Mouse (Mus musculus) hindbrain, embryonic 12.5 days (tissue): Measurements from ENCODE around the gene Fezf2. TPM values are rescaled to one million over a fixed set of nuclear protein-coding genes. Genes with fewer than 3 reads are reported as not detected.

Source experiments
- ATAC-seq: fragments of 200-750 bp; cut with Nextera tagmentation; 2 replicates; pipeline ENCODE4 v1.8.0; 2017; ENCODE audit warnings: moderate TSS enrichment; ENCODE audit not compliant: low FRiP score
- H3K27ac ChIP-seq: fragments of 300-500 bp; sonication (generic); 2 replicates; pipeline ENCODE4 v1.5.1; 2016; ENCODE audit warnings: mild to moderate bottlenecking
- H3K27me3 ChIP-seq: fragments of 300-500 bp; sonication (generic); 2 replicates; pipeline ENCODE4 v1.6.1; 2016; ENCODE audit warnings: mild to moderate bottlenecking
- H3K36me3 ChIP-seq: fragments of 300-500 bp; sonication (generic); 2 replicates; pipeline ENCODE4 v1.6.1; 2016; ENCODE audit warnings: mild to moderate bottlenecking
- H3K4me1 ChIP-seq: fragments of 300-500 bp; sonication (generic); 2 replicates; pipeline ENCODE4 v1.6.1; 2016
- H3K4me2 ChIP-seq: fragments of 300-500 bp; sonication (generic); replicated peaks from 2 replicates; pipeline ENCODE4 v1.6.1; 2016; ENCODE audit warnings: mild to moderate bottlenecking
- H3K4me3 ChIP-seq: fragments of 300-500 bp; sonication (generic); 2 replicates; pipeline ENCODE4 v1.5.1; 2016; ENCODE audit warnings: mild to moderate bottlenecking
- H3K9ac ChIP-seq: fragments of 300-500 bp; sonication (generic); 2 replicates; pipeline ENCODE4 v1.6.1; 2016; ENCODE audit warnings: mild to moderate bottlenecking, moderate library complexity
- H3K9me3 ChIP-seq: fragments of 300-500 bp; sonication (generic); replicated peaks from 2 replicates; pipeline ENCODE4 v1.6.1; 2016; ENCODE audit warnings: mild to moderate bottlenecking
- WGBS: fragments of 180-500 bp; shearing (Covaris S2); methylation state at CpG from one replicate; pipeline ENCODE4 v1.1.7; 2016; 5-methylcytosine and 5-hydroxymethylcytosine counted together
- polyA plus RNA-seq: library from polyadenylated mRNA; unstranded; fragments of >200 nt; fragmentation: Nextera tagmentation; extraction: Ambion mirVana; gene quantifications from 2 replicates; pipeline ENCODE4 v1.2.1, GENCODE M21; 2016

The Fezf2 gene
- polyA plus RNA-seq, 1 experiment from 2014 or later = 0.63 TPM

GRCm38 (mm10) chr14:12349334-12350090 lies 1.5 kb upstream of the Fezf2 start:
- Histone ChIP-seq H3K27me3 (peaks cover 95% of the 10 kb centered on the region), H3K9ac (no peak overlapping the region), H3K4me1 (peaks cover 18% of the 10 kb centered on the region), H3K27ac (no peak overlapping the region), H3K4me2 (no peak overlapping the region), H3K36me3 (no peaks in the 10 kb centered on the region), H3K4me3 (no peak overlapping the region), H3K9me3 (no peaks in the 10 kb centered on the region)
- WGBS = 5% methylated on average over 15 of the region's 15 CpGs
- peak; percentile 42; the same call in 1 of the 2 replicates for ATAC-seq

- H3K4me1 ChIP-seq = peaks cover 21% of the 10 kb centered on the region
- H3K27ac ChIP-seq = no peak overlapping the region
- H3K36me3 ChIP-seq = no peaks in the 10 kb centered on the region
- H3K4me2 ChIP-seq = no peak overlapping the region
- H3K9ac ChIP-seq = no peak overlapping the region
- H3K4me3 ChIP-seq = 0 out of 2 replicates have a peak overlapping the region, but pooled peaks have one; percentile 1
- H3K27me3 ChIP-seq = peaks cover 96% of the 10 kb centered on the region
- 2% methylated on average over 26 of the region's 26 CpGs for WGBS
- ATAC-seq = no peak
- H3K9me3 ChIP-seq = no peaks in the 10 kb centered on the region
Observed at GRCm38 (mm10) chr14:12346865-12347600, 956 bp downstream of the Fezf2 start.

- ATAC-seq = no peak
- Histone ChIP-seq H3K4me3 (peak overlapping the region; percentile 1; the same call in 1 of the 2 replicates), H3K36me3 (no peaks in the 10 kb centered on the region), H3K9me3 (no peaks in the 10 kb centered on the region), H3K4me2 (0 out of 2 replicates have a peak overlapping the region, but pooled peaks have one; percentile 9), H3K27me3 (peaks cover 96% of the 10 kb centered on the region), H3K27ac (no peak overlapping the region), H3K9ac (no peak overlapping the region), H3K4me1 (peaks cover 23% of the 10 kb centered on the region)
- WGBS = under 1% methylated on average over 50 of the region's 50 CpGs
Observed at GRCm38 (mm10) chr14:12346011-12346864, 1.8 kb downstream of the Fezf2 start.

- Histone ChIP-seq H3K4me1 (peaks cover 26% of the 10 kb centered on the region), H3K9ac (no peak overlapping the region), H3K27ac (no peak overlapping the region), H3K9me3 (no peaks in the 10 kb centered on the region), H3K36me3 (no peaks in the 10 kb centered on the region), H3K4me2 (0 out of 2 replicates have a peak overlapping the region, but pooled peaks have one; percentile 25), H3K4me3 (peak overlapping the region; percentile 18; the same call in 1 of the 2 replicates), H3K27me3 (peaks cover 96% of the 10 kb centered on the region)
- WGBS = under 1% methylated on average over 40 of the region's 40 CpGs
- ATAC-seq = no peak
Observed at GRCm38 (mm10) chr14:12345241-12345921, 2.6 kb downstream of the Fezf2 start.

- Histone ChIP-seq H3K4me3 (peak overlapping the region; percentile 18; the same call in 1 of the 2 replicates), H3K9me3 (no peaks in the 10 kb centered on the region), H3K27me3 (peaks cover 99% of the 10 kb centered on the region), H3K4me1 (peaks cover 26% of the 10 kb centered on the region), H3K27ac (no peak overlapping the region), H3K9ac (no peak overlapping the region), H3K4me2 (peak overlapping the region; percentile 25), H3K36me3 (no peaks in the 10 kb centered on the region)
- 1% methylated on average over 39 of the region's 39 CpGs for WGBS
- ATAC-seq = no peak
Observed at GRCm38 (mm10) chr14:12344746-12345240, 3.2 kb downstream of the Fezf2 start.

GRCm38 (mm10) chr14:12344061-12344745 lies 3.8 kb downstream of the Fezf2 start:
- H3K4me3 ChIP-seq = peak overlapping the region; percentile 18; the same call in 1 of the 2 replicates
- no peak overlapping the region for H3K9ac ChIP-seq
- peak overlapping the region; percentile 25; the same call in 1 of the 2 replicates for H3K4me2 ChIP-seq

GRCm38 (mm10) chr14:12343451-12343941 lies 4.5 kb downstream of the Fezf2 start:
- 1% methylated on average over 20 of the region's 20 CpGs for WGBS
- Histone ChIP-seq H3K4me1 (peaks cover 26% of the 10 kb centered on the region), H3K27me3 (peaks cover 96% of the 10 kb centered on the region), H3K27ac (no peak overlapping the region), H3K36me3 (no peaks in the 10 kb centered on the region), H3K9me3 (no peaks in the 10 kb centered on the region), H3K4me3 (no peak overlapping the region), H3K4me2 (no peak overlapping the region), H3K9ac (no peak overlapping the region)
- no peak for ATAC-seq

More at GRCm38 (mm10) chr14:12344061-12344745, 3.8 kb downstream of the Fezf2 start:
- H3K9me3 ChIP-seq = no peaks in the 10 kb centered on the region
- no peaks in the 10 kb centered on the region for H3K36me3 ChIP-seq
- no peak overlapping the region for H3K27ac ChIP-seq
- H3K27me3 ChIP-seq = peaks cover 99% of the 10 kb centered on the region
- 3% methylated on average over 24 of the region's 24 CpGs for WGBS
- ATAC-seq = no peak
- peaks cover 26% of the 10 kb centered on the region for H3K4me1 ChIP-seq

GRCm38 (mm10) chr14:12342458-12343131 lies 5.4 kb downstream of the Fezf2 start:
- Histone ChIP-seq H3K9ac (no peak overlapping the region), H3K27ac (no peak overlapping the region), H3K36me3 (no peaks in the 10 kb centered on the region), H3K4me2 (no peak overlapping the region), H3K4me3 (no peak overlapping the region), H3K27me3 (peaks cover 96% of the 10 kb centered on the region), H3K9me3 (no peaks in the 10 kb centered on the region), H3K4me1 (peaks cover 30% of the 10 kb centered on the region)
- no peak for ATAC-seq
- under 1% methylated on average over 23 of the region's 23 CpGs for WGBS

- ATAC-seq = no peak
- Histone ChIP-seq H3K4me1 (peaks cover 30% of the 10 kb centered on the region), H3K27ac (no peak overlapping the region), H3K36me3 (no peaks in the 10 kb centered on the region), H3K27me3 (peaks cover 96% of the 10 kb centered on the region), H3K9ac (no peak overlapping the region), H3K4me3 (no peak overlapping the region), H3K9me3 (no peaks in the 10 kb centered on the region), H3K4me2 (no peak overlapping the region)
- WGBS = 3% methylated on average over 24 of the region's 24 CpGs
Observed at GRCm38 (mm10) chr14:12341789-12342457, 6.1 kb downstream of the Fezf2 start.
